Mouse (Mus musculus) embryo, embryonic 10 days (tissue): ENCODE data around the gene Fxr2.
A peak's percentile ranks its signal among the peaks of the same experiment; 100 is the strongest.

Experiments used
- DNase-seq: peaks from one replicate; pipeline ENCODE4 v3.0.0-alpha.2; 2015; ENCODE audit warnings: low spot score

Gene Fxr2

DNA sequence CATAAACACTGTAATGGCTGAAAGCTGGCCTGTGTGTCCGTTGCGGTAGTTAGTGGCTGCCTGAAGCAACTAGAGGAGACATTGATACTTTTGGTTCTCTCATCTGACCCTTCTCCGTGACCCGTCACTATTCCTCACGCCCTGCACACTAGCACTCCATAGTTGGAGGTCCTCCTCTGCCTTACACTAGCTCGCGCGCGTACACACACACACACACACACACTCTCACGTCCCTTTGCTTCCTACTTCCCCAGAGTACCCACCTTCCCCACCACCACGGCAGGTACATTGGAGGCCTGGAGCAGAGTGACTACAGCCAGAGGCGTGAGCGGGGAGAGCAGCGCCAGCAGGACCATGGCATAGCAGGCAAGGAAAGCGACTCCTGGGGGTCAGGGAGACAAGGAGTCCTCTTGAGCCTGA is 24.7 kb downstream of the Fxr2 start:
- no peak for DNase-seq

DNA sequence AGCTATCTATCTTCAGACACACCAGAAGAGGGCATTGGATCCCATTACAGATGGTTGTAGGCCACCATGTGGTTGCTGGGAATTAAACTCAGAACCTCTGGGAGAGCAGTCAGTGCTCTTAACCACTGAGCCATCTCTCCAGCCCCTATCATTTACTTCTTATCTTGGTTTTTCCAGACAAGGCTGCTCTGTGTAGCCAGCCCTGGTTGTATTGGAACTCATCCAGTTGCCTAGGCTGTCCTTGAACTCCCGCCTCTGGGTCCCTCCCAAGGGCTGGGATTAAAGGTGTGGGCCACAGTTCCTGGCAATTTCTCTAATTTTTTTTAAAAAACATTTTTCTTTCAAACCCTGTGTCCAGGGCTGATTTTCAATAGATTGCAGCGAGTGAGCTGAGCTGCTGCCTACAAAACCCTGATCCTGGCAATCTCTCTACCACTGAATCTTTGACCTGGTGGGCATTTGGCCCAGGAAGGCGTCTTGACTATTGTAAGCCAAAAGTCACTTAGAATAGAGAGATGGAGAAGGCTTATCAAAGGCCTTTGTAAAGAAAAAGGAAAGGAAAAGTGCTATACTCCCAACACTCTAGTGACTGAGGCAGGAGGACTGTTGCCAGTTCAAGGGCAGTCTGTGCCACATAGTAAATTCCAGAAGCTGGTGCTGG is 28.6 kb downstream of the Fxr2 start:
- no peak for DNase-seq

DNA sequence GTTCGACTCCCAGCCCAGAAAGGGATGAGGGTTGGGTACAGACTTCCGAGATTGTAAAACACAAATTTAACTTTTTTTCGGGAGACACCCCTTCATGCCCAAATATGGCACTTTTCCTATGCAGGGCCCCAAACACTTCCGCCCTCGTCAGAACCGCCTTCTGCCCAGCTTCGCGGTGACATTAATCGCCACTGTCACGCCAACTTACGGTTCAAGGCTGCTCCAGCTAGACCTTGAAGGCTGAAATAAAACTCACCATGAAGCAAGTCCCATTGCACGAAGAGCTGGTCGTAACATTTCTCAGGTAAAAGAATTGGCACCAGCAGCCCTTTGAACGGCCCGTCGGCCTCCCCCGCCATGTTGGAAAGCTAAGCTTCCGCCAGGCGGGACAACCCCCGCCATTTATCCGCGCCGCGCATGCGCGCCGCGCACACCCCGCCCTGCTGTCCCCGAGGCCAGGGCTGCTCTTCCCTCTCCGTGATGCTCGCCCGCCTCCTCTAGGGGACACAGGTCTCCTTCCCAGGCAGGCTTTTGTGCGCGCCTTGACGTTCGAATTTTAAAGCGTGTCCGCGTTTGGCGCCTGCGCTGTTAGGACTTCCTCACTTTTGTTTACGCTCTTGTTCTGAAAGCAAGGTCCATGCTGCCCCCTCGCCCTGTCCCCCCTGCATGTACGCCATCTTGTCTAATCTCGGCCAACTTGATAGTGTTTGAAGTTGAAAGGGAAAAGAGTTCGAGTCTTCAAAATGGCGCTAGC is 29.6 kb downstream of the Fxr2 start, which contains the start of gene Mpdu1:
Gene Mpdu1 (minus strand): TSS at position 430 of the 754 bp plus-strand sequence.
- DNase-seq, result peak; percentile 97

DNA sequence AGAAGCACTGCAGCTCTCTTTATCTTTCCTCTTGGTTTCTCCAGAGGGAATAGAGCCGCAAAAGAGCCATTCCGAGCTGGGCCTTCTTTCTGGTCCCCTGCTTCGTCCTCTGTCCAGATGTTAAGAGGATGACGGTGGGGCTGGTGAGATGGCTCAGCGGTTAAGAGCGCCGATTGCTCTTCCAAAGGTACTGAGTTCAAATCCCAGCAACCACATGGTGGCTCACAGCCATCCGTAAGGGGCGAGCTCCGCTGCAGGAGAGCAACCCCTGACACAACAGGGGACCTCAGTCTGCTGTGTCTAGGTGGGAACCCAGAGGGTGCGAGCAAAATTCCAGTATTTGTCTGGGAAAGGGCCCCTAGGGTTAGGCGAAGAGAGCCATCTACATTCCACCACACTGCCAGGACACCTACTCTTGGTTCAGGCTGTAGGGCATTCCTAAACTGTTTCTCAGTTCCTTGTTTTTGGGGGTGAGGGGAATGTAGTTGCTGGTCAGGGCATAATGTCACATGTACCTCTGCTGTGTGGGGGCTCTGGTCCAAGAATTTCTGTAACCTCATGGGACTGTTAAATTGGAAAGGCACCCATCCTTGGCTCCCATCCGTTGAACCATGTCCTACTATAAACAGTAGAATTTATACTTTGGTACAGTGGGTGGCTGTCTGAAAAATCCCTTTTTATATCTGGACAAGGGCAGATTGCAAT is 30.3 kb downstream of the Fxr2 start:
- no peak for DNase-seq

DNA sequence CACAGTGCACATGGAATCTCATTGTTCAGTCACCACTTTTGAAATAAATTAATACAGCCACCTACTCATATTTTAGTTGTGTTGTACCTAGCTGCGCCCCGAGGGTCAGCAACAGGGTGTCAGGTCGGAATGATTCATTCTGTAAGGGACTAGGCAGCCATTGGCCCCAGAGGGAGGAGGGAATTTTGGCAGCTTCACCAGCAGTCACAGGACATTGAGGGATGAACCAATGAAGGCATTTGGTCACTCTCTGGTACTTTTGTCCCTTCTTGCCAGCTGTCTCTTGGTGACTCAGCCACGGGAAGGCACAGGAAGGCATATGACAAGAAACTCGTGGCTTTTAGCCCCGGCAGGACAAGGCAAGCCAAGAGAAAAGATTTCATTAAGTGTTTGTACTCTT is 31.0 kb downstream of the Fxr2 start:
- DNase-seq, result no peak

DNA sequence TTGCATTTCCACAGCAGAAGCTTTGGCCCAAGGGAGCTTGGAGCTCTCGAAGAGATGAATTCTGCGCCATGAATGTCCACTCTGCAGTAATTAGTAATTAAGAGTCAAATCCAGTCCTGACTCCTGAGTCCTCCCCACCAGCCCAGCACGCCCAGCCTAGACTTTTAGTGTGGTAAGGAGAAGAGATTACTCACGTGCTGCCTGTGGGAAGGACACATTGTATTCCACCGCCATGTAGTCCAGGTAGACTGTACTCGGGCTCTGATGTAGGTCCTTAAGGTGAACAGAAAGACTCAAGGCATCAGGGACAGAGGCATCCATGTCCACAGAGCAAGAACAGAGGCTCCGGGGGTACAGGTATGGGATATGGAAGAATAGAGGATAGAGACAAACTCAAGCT is 32.1 kb downstream of the Fxr2 start:
- DNase-seq, result no peak

DNA sequence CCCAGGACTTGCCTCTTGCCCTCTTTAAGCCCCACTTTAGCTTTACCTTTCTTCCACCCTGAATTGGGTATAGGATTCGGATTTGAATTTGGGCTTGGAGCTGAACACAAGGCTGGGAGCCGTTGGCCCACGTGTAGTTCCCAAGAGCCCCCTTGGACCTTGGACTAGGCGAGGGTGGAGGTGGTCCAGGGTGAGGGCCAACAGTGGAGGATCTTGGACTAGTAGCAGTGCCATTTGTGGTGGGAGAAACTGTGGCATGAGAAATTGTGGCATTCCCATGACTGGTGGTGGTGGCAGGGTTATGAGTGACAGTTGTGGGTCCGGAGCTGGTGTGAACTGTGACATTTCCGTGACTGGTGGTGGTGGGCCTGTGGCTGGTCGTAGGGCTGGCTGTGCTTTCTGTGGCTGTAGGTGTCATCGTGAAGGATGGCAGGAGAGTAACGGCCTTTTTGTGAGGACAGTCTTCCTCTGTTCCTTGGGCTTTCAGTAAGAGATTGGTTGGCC is 32.7 kb downstream of the Fxr2 start:
- no peak for DNase-seq

DNA sequence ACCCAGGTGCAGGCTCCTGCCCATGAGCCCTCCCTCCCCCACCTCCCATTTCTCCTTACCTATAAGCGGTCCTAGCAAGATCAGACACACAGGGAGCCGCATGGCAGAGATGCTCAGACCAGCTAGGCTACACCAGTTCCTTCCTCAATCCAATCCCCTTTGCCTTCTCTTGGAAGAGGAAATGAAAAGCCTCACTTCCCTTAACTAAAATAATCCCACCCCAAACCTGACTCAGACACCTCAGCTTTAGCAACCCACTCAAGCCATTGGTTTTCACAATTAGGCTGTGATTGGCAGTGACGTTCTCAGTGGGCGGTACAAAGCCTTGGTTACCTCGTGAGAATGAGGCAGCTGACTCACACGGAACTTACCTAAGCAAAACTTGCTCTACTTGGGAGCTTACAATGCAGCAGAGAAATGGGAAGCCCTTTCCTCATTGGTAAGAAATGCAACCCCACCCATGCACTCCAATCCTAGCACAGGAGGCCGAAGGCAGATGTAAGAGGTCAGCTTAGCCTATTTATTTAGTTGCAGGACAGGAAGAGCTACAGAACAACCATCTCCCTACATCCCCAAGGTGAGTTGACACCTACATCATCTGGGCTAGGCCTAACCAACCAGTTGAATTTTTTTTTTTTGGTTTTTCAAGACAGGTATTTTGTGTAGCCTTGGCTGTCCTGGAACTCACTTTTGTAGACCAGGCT is 33.3 kb downstream of the Fxr2 start, which contains the start of gene Cd68:
Gene Cd68 (minus strand): TSS at position 193 of the 704 bp plus-strand sequence.
- DNase-seq, result peak; percentile 77

DNA sequence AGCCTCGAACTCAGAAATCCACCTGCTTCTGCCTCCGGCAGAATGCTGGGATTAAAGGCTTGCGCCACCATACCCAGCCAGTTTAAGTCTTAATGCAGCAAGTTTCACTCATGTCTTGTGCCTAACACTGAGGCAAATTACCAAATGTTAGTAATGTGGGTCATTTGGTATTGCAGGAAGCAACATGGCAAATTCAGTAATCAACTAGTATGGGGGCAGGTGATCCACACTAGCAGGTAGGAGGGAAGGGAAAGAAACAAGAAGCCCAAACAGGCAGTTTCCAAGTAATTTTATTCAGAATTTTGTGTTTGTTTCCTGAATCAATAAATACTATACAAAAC is 33.8 kb downstream of the Fxr2 start:
- DNase-seq, result no peak

DNA sequence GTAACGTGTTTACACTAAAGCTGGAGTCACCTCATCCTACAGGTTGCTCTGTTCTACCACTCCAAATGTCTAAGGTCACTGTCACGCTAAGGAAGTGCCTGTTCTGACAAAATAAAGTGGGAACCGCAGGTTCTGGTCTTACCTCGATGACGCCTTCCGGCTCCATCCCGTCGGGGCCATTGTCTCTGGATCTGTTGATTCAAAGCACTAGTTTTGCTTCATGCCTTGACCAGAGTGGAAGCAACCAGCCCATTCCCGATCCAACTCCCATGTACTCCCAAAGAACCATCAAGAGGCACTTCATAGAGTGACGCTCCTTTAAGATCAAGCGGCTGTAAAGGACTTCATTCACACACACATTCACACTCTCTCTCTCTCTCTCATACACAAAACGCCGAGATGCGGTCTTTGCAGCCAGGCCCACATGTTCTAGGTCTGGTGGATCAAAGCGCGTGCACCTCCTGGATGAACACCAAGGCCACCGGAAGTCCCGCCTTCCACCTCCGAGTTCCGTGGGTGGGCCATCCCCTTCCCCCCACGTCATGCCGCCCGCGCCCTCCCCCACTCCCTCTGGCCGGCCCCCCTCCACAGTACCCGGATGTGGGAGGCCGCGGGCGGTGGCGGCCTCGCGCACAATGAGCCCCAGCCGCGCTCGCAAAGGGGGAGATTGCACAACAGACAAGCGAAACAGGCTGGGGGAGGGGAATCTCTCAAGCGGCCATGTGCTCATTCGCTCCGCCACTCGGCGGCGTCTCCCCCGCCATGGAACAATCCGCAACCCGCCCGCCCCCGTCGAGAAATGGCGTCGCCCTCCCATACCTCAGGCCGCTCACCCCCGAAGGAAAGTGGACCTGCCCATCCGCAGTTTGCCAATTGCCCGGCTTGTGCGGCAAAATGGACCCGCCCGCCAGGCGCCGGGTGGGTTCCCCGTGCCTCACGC is 38.3 kb downstream of the Fxr2 start:
- DNase-seq, result peak; percentile 94

DNA sequence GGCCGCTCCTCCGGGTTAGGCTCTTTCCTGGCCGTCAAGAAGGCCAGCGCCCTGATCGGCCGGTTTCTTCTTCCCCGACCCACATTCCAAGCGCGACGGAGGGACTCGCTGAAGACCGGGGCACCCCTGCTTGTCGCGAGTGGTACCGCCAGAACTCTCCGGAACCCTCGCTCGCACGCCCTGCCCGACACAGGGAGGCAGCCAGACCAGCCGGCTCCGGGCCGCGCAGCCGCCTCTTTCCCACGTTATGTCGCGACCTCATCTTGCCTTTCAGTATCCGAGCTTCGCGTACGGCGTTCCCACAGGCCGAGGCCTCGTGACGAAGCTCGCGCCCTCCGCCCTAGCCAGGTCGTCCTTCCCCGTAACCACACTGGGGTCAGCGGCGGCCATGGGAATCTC is 38.9 kb downstream of the Fxr2 start:
- no peak for DNase-seq

DNA sequence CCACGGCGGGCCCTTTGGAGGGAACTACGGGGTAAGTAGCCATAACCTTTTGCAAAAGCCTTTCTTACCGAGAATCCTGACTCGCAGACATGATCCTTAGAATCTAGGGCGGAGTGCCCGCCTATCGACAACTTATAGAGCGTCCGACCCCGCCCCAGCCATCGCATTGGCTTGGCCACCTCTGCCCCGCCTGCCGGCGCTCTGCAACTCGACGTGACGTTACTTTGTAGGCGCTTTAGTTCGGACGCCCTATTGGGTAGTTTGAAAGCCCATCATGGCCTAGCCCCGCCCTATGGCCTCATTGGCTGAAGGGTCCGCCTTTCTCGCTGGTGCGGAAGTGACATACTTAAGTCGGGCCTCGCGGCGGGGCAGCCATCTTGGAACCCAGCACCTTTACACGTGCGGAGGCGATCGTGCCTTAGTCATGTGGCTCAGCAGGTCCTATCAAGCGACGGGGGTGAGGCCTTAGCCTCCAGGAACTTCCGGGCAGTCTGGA is 39.5 kb downstream of the Fxr2 start, which contains the start of gene Eif4a1:
Gene Eif4a1 (minus strand): TSS at position 213 of the 496 bp plus-strand sequence.
- DNase-seq, result peak; percentile 100

DNA sequence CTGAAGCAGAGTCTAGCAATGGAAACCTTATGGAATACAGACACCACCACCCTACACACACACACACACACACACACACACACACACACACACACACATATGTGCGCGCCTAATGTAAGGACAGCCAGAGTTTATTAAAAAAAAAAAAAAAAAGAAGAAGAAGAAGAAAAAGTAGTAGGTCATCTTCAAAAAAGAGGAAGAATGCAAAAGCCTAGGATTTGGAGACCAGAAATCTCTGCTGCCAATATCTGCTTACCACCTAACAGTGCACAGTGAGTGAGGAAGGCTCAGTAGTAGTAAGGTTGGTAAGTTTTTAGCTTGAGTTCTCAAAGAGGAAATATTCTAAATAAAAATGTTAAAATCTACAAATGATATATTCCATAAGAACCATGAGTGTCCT is 46.4 kb downstream of the Fxr2 start:
- no peak for DNase-seq

DNA sequence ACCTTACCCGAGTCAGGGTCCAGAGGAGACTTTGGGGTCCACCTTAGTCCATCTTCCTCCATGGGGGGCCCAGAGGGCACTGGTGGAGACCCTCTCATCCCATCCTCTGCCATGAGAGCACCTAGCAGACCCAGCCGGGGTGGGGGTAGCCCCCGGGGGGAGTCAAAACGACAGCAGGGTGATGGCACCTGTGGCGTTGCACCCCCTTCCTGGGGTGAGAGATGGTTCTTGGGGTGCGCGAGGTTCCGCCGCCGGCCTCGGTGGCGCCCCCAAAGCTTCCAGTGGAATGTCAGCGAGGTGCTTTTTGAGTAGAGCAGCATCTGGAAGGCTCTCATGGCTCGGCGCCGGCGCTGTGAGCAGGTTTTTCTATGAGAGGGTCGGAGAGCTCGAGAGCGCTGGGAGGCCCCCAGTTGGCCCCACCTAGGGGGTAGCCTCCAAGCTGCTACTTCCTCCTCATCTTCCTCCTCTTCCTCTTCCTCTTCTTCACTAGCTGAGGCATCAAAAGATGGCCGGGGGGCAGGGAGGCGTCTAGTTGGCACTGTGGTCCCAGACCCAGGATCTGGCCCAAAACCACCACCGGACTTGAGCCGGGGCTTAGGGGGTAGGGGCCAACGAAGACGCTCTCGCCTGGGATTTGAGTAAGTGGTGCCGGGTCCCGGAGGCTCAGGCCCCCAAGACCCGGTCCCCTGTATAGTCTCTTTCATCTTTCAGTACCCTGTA is 47.5 kb downstream of the Fxr2 start:
- no peak for DNase-seq

DNA sequence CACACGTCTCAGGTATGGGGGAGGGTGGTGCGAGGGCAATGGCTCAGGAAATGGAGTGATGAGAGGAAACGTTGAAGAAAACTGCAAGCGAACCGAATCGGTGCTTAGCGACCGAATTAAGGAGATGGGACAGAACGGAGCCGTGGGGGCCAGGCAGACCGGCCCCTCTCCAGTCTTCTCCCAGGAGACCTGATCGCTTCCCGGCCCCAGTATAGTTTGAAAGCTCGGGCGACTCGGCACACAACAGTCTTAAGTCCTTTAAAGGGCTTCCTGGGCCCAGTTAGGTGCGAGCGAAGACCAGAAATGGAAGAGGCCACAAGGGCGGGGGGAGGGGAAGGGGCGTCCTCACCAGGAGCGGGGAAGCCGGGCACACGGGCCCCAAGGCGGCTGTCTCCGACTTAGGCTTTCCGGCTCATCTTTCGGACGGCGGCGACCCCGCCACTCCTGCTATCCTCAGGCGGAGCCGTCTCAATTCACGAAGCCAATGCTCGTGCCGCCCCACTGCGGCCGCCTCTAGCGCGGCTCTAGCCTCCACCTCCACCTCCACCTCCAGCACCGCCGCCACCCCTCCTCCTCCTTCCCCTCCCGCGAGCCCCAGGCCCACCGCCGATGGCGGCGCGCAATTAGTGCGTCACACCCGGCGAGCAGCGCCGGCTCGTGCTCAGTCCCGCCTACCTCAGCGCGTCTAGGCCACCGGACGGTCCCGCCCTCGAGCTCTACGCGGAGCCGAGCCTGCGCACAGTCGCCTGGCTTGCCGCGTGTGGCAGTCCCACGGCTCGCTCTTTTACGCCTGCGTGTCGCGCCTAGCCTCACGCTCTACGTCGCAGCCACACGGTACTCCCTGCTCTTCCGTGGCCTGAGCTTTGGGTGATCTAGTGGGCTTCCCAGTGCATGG is 48.8 kb downstream of the Fxr2 start, which contains the start of gene Senp3:
Gene Senp3 (minus strand): TSS at position 771 of the 895 bp plus-strand sequence.
- peak; percentile 99 for DNase-seq

DNA sequence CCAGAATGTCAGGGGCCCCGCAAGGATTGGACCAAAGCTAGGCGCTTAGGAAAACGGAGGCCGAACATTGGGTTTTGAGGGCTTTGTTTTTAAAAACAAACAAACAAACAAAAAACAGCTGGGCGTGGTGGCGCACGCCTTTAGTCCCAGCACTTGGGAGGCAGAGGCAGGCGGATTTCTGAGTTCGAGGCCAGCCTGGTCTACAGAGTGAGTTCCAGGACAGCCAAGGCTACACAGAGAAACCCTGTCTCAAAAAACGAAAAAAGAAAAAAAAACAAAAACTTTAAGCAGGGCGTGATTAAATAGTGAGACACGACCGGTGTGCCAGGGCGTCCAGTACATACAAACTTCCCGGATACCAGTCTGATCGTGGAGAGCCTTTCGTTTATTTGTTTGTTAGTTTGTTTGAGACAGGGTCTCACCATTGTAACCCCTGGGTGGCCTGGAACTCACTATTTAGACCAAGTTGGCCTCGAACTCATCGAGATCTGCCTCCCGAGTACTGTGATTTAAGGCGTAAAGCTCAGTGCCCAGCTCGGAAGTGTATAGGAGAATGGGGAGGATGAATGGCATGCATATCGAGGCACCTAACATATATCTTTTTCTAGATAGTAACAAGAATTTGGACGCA is 49.5 kb downstream of the Fxr2 start:
- peak; percentile 41 for DNase-seq

DNA sequence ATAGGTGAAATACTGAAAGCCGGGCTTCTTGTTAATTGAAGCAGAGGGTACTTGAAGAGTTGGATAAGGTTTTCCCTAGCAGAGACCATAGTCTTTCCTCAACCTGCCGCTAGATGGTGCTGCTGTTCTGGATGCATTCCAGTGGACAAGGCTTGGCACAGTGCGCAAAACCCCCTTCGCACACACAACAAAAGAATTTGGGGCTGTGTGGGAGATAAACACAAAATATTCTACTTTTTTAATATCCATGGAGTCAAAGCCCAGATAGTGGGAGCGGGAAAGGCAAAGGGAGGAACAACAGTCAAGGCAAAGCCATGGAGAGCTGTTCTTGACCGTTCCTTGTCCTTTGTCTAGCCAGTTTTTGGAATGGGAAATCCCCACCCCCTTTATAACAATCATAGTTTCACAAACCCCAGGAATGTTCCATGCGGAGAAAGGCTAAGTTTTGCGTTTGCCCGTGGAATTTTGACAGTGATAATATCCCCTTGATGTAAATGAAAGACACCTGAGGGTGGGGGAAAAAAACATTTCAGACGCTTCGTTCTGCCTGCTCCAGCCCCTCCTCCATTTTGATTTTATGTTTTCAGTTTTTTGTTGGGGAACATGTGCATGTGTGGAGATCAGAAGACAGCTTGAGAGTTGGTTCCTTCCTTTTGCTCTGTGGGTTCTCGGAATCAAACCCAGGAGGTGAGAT is 50.2 kb downstream of the Fxr2 start:
- DNase-seq, result peak; percentile 97

DNA sequence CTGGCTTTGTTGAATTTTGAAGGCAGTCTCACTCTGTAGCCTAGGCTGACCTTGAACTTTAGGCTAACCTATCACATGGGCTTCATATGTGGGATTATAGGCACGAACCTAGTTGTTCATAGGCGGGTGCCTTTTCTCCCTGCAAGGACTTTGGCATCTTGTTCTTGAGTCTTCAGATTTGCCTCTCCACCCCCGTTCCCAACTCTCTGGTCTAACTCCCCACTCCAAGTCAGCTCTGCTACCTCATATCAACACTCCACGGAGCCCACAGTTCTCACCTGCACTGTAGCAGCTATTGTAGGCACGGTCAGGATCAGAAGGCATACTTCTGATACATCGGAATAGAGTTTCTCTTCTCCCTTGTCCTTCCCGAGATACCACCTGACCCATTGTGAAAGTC is 50.8 kb downstream of the Fxr2 start:
- no peak for DNase-seq
